9 mouse cellular contexts compared by ENCODE assay signal in genomic region chr5:46406404-46406803, GRCm38 (mm10).
A peak's percentile ranks its signal among the peaks of the same experiment; 100 is the strongest.
DNase-seq lines count a peak whose midpoint lies in the region.
"Had no signal": no experiment of that assay in that cellular context is flagged by ENCODE, and none has a peak within 500 bp of the region (broad histone marks: within the 10 kb centered on the region; RNA-seq: fewer than 3 reads in every experiment).

No protein-coding gene starts in this region.

- DNase-seq in cerebellum, postnatal 10 days: peak; percentile 8 to 16
- no peak for DNase-seq in cerebellum, adult 9-11 months
- peak; percentile 5 for DNase-seq in kidney, postnatal 14 days
- no peak for DNase-seq in kidney, adult 9 months
- DNase-seq in right cerebral cortex, postnatal 14 days: peak; percentile 4
- no peak for DNase-seq in right cerebral cortex, postnatal 10 days (ENCODE audit: low spot score in 2 of 2)
- no peak for DNase-seq in frontal cortex, postnatal 36 days (ENCODE audit: low spot score in 2 of 2)
- no peak for DNase-seq in thymus, postnatal 14 days
- DNase-seq: spleen, adult 18-20 months had no signal

Comparison
In these comparisons a context has a peak if more than half of its experiments do, and no peak if none do; other contexts are left out.
1. DNase-seq: peak in cerebellum, postnatal 10 days (2 of 2), kidney, postnatal 14 days (single experiment) and right cerebral cortex, postnatal 14 days (single experiment); none in cerebellum, adult 9-11 months (single experiment), kidney, adult 9 months (single experiment), right cerebral cortex, postnatal 10 days (0 of 2), frontal cortex, postnatal 36 days (0 of 2) and thymus, postnatal 14 days (single experiment).